Mouse (Mus musculus) inflammation-experienced regulatory T-cells (primary cell): Measurements from ENCODE around the gene C8b. TPM values are rescaled to one million over a fixed set of nuclear protein-coding genes. Genes with fewer than 3 reads are reported as not detected.

ENCODE experiments used
- polyA plus RNA-seq, 2 experiments: library from polyadenylated mRNA; unstranded; fragments of 100-300 nt; shearing (Covaris generic); gene quantifications; one replicate each; pipeline ENCODE4 v1.2.1; 2017

The C8b gene
- under 1 TPM in 1 of 2 experiments, not detected in 1; 0.49 TPM for polyA plus RNA-seq

DNA sequence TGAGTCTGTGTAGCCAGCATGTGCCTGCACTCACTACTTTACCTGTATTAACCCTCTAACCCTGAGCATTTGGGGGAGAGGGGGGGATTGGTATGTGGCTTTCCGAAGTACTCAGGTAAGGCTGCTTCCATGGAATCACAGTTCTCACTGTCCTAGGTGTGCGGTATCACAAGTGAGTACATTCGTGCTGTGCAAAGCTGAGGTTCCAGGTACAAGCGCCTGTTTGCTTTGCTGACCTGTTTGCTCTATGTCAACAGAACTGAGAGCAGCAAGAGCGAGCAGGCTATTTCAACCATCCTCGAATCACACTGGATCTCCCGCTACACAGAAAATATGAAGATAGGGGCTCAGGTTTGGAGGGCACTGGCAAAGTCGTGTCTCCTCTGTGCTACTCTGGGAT lies at the start of gene C8b:
TSS of gene C8b (plus strand) at position 253 of the 400 bp plus-strand sequence.

Other genes starting within 250 kb of the C8b start
- gene Gm17662, start 91.0 kb downstream of the C8b start, polyA plus RNA-seq: not detected
- gene C8a, start 110.1 kb downstream of the C8b start, polyA plus RNA-seq: under 1 TPM in 1 of 2 experiments, not detected in 1; 0.13 TPM
- under 1 TPM; 0.07 to 0.23 TPM for gene Fyb2, start 147.1 kb downstream of the C8b start, polyA plus RNA-seq